Mouse (Mus musculus): Measurements from ENCODE around the gene Hoxa6. TPM values are rescaled to one million over a fixed set of nuclear protein-coding genes. Genes with fewer than 3 reads are reported as not detected.

Hoxa6 gene
- not detected for polyA plus RNA-seq (2014; fragmentation: Illumina TruSeq; extraction: RNeasy Lipid Tissue Mini Kit (QIAGEN cat#74804); ENCODE audit: low read depth, low replicate concordance)

GRCm38 (mm10) chr6:52208072-52208867 is at the start of gene Hoxa6:
TSS of gene Hoxa6 (minus strand) at chr6:52208722.

DNA sequence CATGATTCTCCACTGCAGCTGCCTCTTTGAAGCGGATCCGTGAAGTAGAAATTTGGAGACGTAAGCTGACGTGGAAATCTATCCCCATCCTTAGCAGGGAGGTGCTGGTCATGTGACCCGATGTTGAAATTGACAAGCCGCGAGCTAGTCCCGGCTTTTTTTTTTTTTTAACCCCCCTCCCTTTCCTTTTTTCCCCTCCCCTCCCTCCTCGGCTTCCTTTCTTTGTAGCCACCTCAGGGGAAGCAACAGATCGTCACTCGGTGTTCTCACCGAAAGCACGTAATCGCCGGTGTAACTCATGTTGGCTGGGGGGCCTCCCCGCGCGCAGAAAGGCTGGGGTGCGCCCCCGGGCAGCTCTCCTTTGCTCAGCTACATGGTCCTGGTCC is 37.2 kb upstream of the Hoxa6 start, which contains the start of gene Hoxa11:
Gene Hoxa11, minus strand, starts transcription at position 54 of the 386 bp plus-strand sequence.

DNA sequence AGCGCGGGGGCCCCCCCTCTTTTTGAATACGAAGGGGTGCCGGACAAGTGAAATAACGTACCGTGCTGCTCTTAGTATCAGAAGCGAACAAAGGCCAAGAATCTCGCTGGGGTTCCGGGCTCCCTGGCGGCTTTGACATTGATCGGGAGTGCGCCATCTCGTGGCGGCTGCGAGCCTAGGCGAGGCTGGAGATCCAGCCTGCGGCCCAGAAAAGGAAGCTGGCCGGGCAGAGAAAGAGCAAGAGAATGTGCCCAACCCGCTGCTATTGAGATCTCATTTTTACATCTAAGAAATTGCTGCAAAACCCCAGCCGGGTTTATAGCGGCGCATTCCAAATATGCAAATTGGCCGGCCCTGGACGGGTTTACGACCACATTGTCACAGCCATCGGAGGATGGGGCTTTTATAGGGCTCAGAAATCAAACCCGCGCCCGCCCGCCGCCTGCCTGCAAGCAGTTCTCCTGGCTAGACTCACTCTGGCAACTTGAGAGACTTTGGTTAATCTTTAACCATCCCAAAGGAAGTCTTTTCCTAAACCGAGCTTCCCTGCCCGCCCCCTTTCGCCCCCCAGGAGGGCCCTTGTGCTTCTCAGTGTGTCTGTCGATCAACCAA is 32.0 kb upstream of the Hoxa6 start, which contains the start of gene Hoxa10:
Gene Hoxa10, minus strand, starts transcription at position 466 of the 612 bp plus-strand sequence.

GRCm38 (mm10) chr6:52230516-52231165 is 22.1 kb upstream of the Hoxa6 start, which contains the start of gene Hoxa9:
TSS of gene Hoxa9 (minus strand) at chr6:52231089.

DNA sequence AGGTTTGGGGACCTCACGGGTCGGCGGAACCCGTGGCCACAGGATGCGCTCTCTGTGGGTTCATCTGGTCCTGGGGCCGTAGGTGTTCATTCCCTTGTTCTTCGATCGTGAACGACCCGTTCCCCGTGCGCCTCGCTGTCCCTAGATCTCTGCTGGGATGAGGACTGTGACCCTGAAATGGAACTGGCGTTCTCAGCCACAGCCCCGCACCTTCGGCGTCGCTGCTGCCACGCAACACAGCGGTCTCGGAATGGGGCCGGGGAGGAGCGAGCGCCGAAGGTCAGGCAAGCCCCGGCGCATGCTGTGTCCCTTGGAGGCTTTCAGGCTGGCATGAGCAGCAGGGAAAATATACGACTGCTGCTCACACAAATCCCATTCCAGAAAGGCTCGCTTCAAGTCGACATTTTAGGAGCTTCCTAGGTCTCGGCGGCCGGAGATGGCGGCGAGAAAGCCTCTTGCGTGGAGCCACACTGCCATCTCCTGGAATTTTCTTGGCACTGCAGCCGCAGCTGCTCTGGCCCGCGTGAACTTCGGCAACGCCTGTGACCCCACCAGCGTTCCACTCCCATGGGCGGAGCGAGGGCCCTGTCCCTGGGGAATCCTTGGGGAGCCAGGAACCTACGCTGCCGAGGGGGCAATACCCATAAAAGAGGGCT is 12.9 kb upstream of the Hoxa6 start, which contains the start of gene Hoxa7:
Gene Hoxa7, minus strand, starts transcription at position 518 of the 656 bp plus-strand sequence.

DNA sequence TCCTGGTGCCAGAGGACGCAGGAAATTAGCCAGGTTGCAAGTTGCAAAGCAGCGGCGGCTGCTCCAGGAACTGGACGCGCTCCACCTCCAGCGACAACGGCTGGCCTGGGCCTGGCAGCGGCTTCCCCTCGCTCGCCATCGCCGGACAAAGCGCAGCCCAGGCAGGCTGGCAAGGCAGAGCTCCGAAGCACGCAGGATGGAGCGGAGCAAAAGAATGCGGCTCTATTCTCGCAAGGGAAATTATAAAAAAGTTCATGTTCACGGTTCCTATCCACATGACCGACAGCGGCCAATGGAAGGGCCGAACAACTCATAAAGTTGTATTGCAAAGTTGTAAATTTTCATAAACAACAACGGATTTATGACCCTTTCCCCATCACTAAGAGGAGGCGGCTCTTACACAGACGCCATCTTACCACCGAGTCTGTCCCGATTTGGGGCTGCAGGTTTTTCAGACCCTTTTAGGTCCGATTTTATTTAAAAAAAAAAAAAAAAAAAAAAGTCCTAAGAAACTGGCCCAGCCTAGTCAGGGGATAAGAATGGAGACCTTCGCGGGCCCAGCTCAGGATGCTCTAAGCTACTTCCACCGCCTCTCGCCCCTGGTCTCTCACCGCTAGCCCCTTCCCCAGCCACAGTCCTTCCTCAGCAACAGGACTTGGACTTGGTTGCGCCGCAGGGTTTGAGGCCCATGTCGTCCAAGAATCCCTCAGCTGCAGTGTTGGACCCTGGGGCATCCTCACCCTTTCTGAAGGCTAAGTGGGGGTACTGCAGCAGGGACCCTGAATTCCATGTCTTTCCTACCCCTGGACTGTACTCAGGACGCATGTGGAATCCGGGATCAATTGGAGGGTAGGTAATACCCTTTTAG is 4.8 kb upstream of the Hoxa6 start, which contains the start of the genes Hoxa3 and Gm28308:
Gene Hoxa3, minus strand, starts transcription at position 218 of the 868 bp plus-strand sequence.
Gene Gm28308, minus strand, starts transcription at position 221 of the 868 bp plus-strand sequence.

GRCm38 (mm10) chr6:52204050-52204752 is 4.3 kb downstream of the Hoxa6 start, which contains the start of gene Hoxa5:
TSS of gene Hoxa5 (minus strand) at chr6:52204587.

DNA sequence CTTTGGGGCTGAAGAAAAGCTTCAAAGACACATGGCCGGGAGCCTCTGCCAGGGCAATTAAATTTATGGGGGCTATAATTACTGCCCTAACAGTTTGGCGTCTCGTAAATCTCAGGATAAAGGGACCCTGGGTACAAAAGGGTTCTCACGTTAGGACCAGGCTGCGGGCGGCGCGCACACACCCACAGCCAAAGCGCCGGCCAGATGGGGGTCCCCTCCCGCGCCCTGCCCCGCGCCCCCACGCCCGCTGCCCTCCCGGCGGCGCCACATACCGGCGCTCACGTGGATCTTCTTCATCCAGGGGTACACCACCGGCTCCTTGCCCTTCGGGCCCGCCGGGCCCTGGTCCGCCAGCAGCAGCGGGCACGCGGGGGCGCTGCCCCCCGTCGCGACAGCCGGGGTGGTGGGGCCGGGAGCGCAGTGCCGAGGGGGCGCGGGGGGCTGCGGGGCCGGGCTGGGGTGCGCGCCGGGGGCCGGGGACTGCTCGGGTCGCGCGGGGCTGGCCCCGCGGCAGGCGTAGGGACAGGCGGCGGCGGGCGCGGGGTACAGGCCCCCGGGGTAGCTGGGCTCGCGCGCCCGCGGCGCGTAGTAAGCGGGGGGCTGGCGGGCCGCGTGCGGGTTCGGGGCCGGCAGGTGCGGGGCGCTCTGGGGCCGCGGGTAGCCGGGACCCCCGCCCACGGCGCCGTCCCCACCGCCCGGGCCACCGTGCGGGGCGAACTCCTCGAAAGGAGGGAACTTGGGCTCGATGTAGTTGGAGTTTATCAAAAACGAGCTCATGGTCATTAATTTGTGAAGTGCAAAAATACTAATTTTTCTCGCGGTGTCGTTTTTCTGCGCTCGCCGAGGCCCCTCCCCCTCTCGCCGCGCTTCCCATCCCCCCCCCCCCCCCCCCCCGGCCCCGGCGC is 17.4 kb downstream of the Hoxa6 start, which contains the start of gene Hoxa4:
Gene Hoxa4, minus strand, starts transcription at position 848 of the 905 bp plus-strand sequence.

DNA sequence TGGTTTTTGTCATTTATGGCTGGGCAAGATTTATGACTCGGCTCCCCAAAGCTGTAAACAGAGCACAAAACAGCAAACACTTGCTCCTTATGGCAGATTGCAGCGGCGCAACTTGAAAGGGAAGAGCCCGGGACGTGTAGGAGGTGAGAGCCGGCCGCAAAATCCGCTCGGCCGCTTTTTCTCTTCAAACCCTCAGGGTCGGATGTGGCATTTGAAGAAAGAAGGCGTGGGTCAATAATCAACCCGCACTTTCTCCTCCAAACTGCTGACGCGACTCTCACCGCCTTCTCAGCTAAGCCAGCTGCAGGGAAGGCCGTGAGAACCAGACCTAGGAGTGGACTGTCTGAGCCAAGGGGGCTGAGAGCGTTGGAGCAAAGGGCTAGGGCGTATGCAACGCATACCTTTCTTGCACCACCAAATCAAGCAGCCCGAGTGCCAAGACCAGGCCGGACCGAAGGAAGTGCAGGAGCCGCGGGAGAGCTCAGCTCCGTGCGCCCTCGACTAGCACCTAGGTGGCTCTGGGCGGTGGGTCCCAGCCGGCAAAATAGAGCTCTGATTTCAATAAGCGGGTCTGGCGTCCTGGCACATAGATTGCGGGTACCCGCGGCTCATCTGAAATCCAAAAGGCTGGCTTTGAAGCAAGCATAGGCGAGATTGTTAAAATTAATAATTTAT is 31.3 kb downstream of the Hoxa6 start, which contains the start of gene 5730596B20Rik:
Gene 5730596B20Rik, plus strand, starts transcription at position 438 of the 675 bp plus-strand sequence.

DNA sequence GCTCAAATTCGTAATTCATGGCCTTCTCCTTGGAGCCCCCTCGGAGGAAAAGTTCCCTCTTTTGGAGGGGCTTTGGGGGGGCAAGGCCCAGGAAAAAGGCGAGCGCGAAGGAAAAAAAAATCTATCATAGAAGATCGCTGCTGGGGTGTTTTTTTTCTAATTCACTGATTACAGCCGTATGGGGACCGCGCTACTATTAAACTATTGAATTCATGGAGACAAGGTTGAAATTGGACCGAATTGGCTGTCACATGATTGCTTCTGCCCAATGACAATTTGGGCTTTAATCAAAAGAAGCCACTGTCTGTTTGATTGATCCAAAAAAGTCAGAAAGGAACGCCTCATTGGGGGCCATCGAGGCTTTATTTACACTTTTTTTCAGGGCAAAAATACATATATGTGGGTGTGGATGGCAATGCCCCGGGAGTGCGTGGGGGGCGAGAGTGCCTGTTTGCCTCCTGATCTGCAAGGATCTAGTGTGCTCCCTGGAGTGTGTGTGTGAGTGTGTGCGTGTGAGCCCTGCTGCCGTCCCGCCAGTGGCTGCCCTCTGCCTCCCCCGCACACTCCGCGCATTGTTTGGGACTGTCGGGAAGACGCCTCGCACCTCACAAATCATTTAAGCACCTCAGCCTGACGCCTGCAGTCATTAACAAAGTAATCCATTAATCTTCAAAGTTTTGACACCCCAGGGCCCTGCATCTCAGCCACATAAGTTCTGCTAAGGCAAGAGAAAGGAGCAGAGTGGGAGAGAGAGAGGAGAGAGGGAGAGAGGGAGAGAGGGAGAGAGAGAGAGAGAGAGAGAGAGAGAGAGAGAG is 43.7 kb downstream of the Hoxa6 start, which contains the start of gene Hoxa2:
Gene Hoxa2, minus strand, starts transcription at position 206 of the 815 bp plus-strand sequence.

GRCm38 (mm10) chr6:52158276-52159051 is 50.1 kb downstream of the Hoxa6 start, which contains the start of gene Hoxa1:
TSS of gene Hoxa1 (minus strand) at chr6:52158317.

Other genes starting within 250 kb of the Hoxa6 start
- 33.6 TPM for gene Skap2, start 196.2 kb downstream of the Hoxa6 start, polyA plus RNA-seq (2014; fragmentation: Illumina TruSeq; extraction: RNeasy Lipid Tissue Mini Kit (QIAGEN cat#74804); ENCODE audit: low read depth, low replicate concordance)
- gene Hoxa1, start 50.4 kb downstream of the Hoxa6 start, polyA plus RNA-seq (2014; fragmentation: Illumina TruSeq; extraction: RNeasy Lipid Tissue Mini Kit (QIAGEN cat#74804); ENCODE audit: low read depth, low replicate concordance), result 0.13 TPM
- not detected for gene Hoxa2, start 43.9 kb downstream of the Hoxa6 start, polyA plus RNA-seq (2014; fragmentation: Illumina TruSeq; extraction: RNeasy Lipid Tissue Mini Kit (QIAGEN cat#74804); ENCODE audit: low read depth, low replicate concordance)
- not detected for gene 5730596B20Rik, start 31.2 kb downstream of the Hoxa6 start, polyA plus RNA-seq (2014; fragmentation: Illumina TruSeq; extraction: RNeasy Lipid Tissue Mini Kit (QIAGEN cat#74804); ENCODE audit: low read depth, low replicate concordance)
- gene Hoxa4, start 17.0 kb downstream of the Hoxa6 start, polyA plus RNA-seq (2014; fragmentation: Illumina TruSeq; extraction: RNeasy Lipid Tissue Mini Kit (QIAGEN cat#74804); ENCODE audit: low read depth, low replicate concordance), result 51.6 TPM
- 0.28 TPM for gene Hoxa5, start 4.1 kb downstream of the Hoxa6 start, polyA plus RNA-seq (2014; fragmentation: Illumina TruSeq; extraction: RNeasy Lipid Tissue Mini Kit (QIAGEN cat#74804); ENCODE audit: low read depth, low replicate concordance)
- 2.9 TPM for gene Hoxa3, start 4.6 kb upstream of the Hoxa6 start, polyA plus RNA-seq (2014; fragmentation: Illumina TruSeq; extraction: RNeasy Lipid Tissue Mini Kit (QIAGEN cat#74804); ENCODE audit: low read depth, low replicate concordance)
- not detected for gene Gm28308, start 4.6 kb upstream of the Hoxa6 start, polyA plus RNA-seq (2014; fragmentation: Illumina TruSeq; extraction: RNeasy Lipid Tissue Mini Kit (QIAGEN cat#74804); ENCODE audit: low read depth, low replicate concordance)
- gene Hoxa7, start 13.1 kb upstream of the Hoxa6 start, polyA plus RNA-seq (2014; fragmentation: Illumina TruSeq; extraction: RNeasy Lipid Tissue Mini Kit (QIAGEN cat#74804); ENCODE audit: low read depth, low replicate concordance), result 0.59 TPM
- 0.43 TPM for gene Hoxa9, start 22.4 kb upstream of the Hoxa6 start, polyA plus RNA-seq (2014; fragmentation: Illumina TruSeq; extraction: RNeasy Lipid Tissue Mini Kit (QIAGEN cat#74804); ENCODE audit: low read depth, low replicate concordance)
- not detected for gene Hoxa10, start 32.1 kb upstream of the Hoxa6 start, polyA plus RNA-seq (2014; fragmentation: Illumina TruSeq; extraction: RNeasy Lipid Tissue Mini Kit (QIAGEN cat#74804); ENCODE audit: low read depth, low replicate concordance)
- not detected for gene Hoxa11, start 37.1 kb upstream of the Hoxa6 start, polyA plus RNA-seq (2014; fragmentation: Illumina TruSeq; extraction: RNeasy Lipid Tissue Mini Kit (QIAGEN cat#74804); ENCODE audit: low read depth, low replicate concordance)
- not detected for gene Hoxa13, start 52.2 kb upstream of the Hoxa6 start, polyA plus RNA-seq (2014; fragmentation: Illumina TruSeq; extraction: RNeasy Lipid Tissue Mini Kit (QIAGEN cat#74804); ENCODE audit: low read depth, low replicate concordance)
- gene Evx1, start 104.8 kb upstream of the Hoxa6 start, polyA plus RNA-seq (2014; fragmentation: Illumina TruSeq; extraction: RNeasy Lipid Tissue Mini Kit (QIAGEN cat#74804); ENCODE audit: low read depth, low replicate concordance), result not detected